Mouse (Mus musculus) testis, adult 2 months (tissue): ENCODE results near the gene Stxbp1.

ENCODE experiments used
- CTCF ChIP-seq: fragments of 200-500 bp; IDR thresholded peaks from 2 replicates; pipeline ENCODE4 v1.5.1; 2012; ENCODE audit warnings: low read depth, mild to moderate bottlenecking, inconsistent platforms, low read length, moderate library complexity; ENCODE audit not compliant: control insufficient read depth, insufficient read depth, insufficient replicate concordance
- POLR2A ChIP-seq: fragments of 200-500 bp; IDR thresholded peaks from 2 replicates; pipeline ENCODE4 v1.6.1; 2012; ENCODE audit warnings: low read depth, mild to moderate bottlenecking, inconsistent platforms, low read length, moderate library complexity; ENCODE audit not compliant: control insufficient read depth

DNA sequence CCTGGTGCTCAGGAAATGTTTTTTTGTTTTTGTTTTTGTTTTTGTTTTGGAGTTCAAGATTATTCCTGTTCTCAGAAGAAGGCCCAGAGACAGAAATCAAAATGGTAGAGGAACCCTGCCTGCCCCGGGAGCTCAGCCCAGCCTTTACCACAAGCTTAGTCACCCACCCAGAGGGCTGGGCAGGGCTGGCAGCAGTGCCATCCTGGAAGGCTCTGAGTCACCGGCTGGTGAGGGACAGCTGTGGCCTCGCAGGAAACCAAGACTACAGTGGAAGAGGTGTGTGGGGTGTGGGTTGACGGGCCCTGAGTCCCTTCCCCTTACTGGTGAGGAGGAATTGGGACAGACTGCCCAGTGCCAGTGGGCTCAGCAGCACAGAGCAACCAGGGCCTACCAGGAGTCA is 20.3 kb upstream of the Stxbp1 start:
- TF ChIP-seq POLR2A, result no peak
- no peak for TF ChIP-seq CTCF
